Mouse (Mus musculus): Measurements from ENCODE around the gene Rnf123. TPM values are rescaled to one million over a fixed set of nuclear protein-coding genes. Genes with fewer than 3 reads are reported as not detected.
A peak's percentile ranks its signal among the peaks of the same experiment; 100 is the strongest.

The Rnf123 gene
- polyA plus RNA-seq, 1 experiment from 2014 or later, result 33.5 TPM

- no peak overlapping the region for H3K4me3 ChIP-seq (ENCODE audit: low read depth, low read length)
- no peaks in the 10 kb centered on the region for H3K27me3 ChIP-seq (ENCODE audit: control insufficient read depth, insufficient read depth, low read length)
- no peak overlapping the region for H3K4me2 ChIP-seq (replicated peaks; ENCODE audit: low read depth, low read length)
- whole genome bisulfite sequencing, result 89% methylated on average over 10 of the region's 10 CpGs
- H3K9me3 ChIP-seq (ENCODE audit: control insufficient read depth, low read depth, low read length), result no peaks in the 10 kb centered on the region
- H3K4me1 ChIP-seq (ENCODE audit: control insufficient read depth, insufficient read depth, low read length), result peaks cover 13% of the 10 kb centered on the region
- ATAC-seq (ENCODE audit: insufficient number of reproducible peaks, insufficient read depth, low FRiP score, low read depth), result no peak
- no peak overlapping the region for H3K27ac ChIP-seq (ENCODE audit: low read length)
- no peaks in the 10 kb centered on the region for H3K36me3 ChIP-seq (ENCODE audit: control insufficient read depth, insufficient read depth, low read length)
- H3K9ac ChIP-seq (replicated peaks; ENCODE audit: low read depth, low read length), result no peak overlapping the region
Measured at GRCm38 (mm10) chr9:108121170-108121969, 38.2 kb upstream of the Rnf123 start.

GRCm38 (mm10) chr9:108120671-108121070 is 37.5 kb upstream of the Rnf123 start:
- WGBS, result 86% methylated on average over 8 of the region's 8 CpGs
- Histone ChIP-seq H3K9ac (replicated peaks; ENCODE audit: low read depth, low read length) (no peak overlapping the region), H3K9me3 (ENCODE audit: control insufficient read depth, low read depth, low read length) (no peaks in the 10 kb centered on the region), H3K27me3 (ENCODE audit: control insufficient read depth, insufficient read depth, low read length) (no peaks in the 10 kb centered on the region), H3K36me3 (ENCODE audit: control insufficient read depth, insufficient read depth, low read length) (no peaks in the 10 kb centered on the region), H3K27ac (ENCODE audit: low read length) (no peak overlapping the region), H3K4me3 (ENCODE audit: low read depth, low read length) (no peak overlapping the region), H3K4me1 (ENCODE audit: control insufficient read depth, insufficient read depth, low read length) (peaks cover 13% of the 10 kb centered on the region), H3K4me2 (replicated peaks; ENCODE audit: low read depth, low read length) (no peak overlapping the region)
- ATAC-seq (ENCODE audit: insufficient number of reproducible peaks, insufficient read depth, low FRiP score, low read depth), result no peak

GRCm38 (mm10) chr9:108119891-108120411 is 36.8 kb upstream of the Rnf123 start:
- Histone ChIP-seq H3K9ac (replicated peaks; ENCODE audit: low read depth, low read length) (no peak overlapping the region), H3K9me3 (ENCODE audit: control insufficient read depth, low read depth, low read length) (no peaks in the 10 kb centered on the region), H3K27me3 (ENCODE audit: control insufficient read depth, insufficient read depth, low read length) (no peaks in the 10 kb centered on the region), H3K4me2 (replicated peaks; ENCODE audit: low read depth, low read length) (no peak overlapping the region; the same call in 1 of the 2 replicates), H3K4me1 (ENCODE audit: control insufficient read depth, insufficient read depth, low read length) (peaks cover 13% of the 10 kb centered on the region), H3K4me3 (ENCODE audit: low read depth, low read length) (no peak overlapping the region), H3K36me3 (ENCODE audit: control insufficient read depth, insufficient read depth, low read length) (no peaks in the 10 kb centered on the region), H3K27ac (ENCODE audit: low read length) (peak overlapping the region; percentile 52; the same call in 1 of the 2 replicates)
- WGBS, result 31% methylated on average over 9 of the region's 11 CpGs
- peak; percentile 90 for ATAC-seq (ENCODE audit: insufficient number of reproducible peaks, insufficient read depth, low FRiP score, low read depth)

GRCm38 (mm10) chr9:108117143-108117542 is 34.0 kb upstream of the Rnf123 start:
- no peak overlapping the region for H3K4me2 ChIP-seq (replicated peaks; ENCODE audit: low read depth, low read length)
- H3K4me1 ChIP-seq (ENCODE audit: control insufficient read depth, insufficient read depth, low read length), result peaks cover 13% of the 10 kb centered on the region
- H3K9ac ChIP-seq (replicated peaks; ENCODE audit: low read depth, low read length), result no peak overlapping the region
- H3K4me3 ChIP-seq (ENCODE audit: low read depth, low read length), result no peak overlapping the region
- ATAC-seq (ENCODE audit: insufficient number of reproducible peaks, insufficient read depth, low FRiP score, low read depth), result no peak
- H3K27me3 ChIP-seq (ENCODE audit: control insufficient read depth, insufficient read depth, low read length), result no peaks in the 10 kb centered on the region
- WGBS, result 53% methylated on average over 4 of the region's 4 CpGs
- H3K36me3 ChIP-seq (ENCODE audit: control insufficient read depth, insufficient read depth, low read length), result no peaks in the 10 kb centered on the region
- peaks cover 5% of the 10 kb centered on the region; the same call in 1 of the 2 replicates for H3K9me3 ChIP-seq (ENCODE audit: control insufficient read depth, low read depth, low read length)
- H3K27ac ChIP-seq (ENCODE audit: low read length), result no peak overlapping the region

GRCm38 (mm10) chr9:108115290-108116077 is 32.3 kb upstream of the Rnf123 start:
- H3K36me3 ChIP-seq (ENCODE audit: control insufficient read depth, insufficient read depth, low read length), result no peaks in the 10 kb centered on the region
- H3K27me3 ChIP-seq (ENCODE audit: control insufficient read depth, insufficient read depth, low read length), result no peaks in the 10 kb centered on the region
- H3K4me2 ChIP-seq (replicated peaks; ENCODE audit: low read depth, low read length), result no peak overlapping the region
- WGBS, result 57% methylated on average over 43 of the region's 43 CpGs
- peaks cover 20% of the 10 kb centered on the region for H3K4me1 ChIP-seq (ENCODE audit: control insufficient read depth, insufficient read depth, low read length)
- peaks cover 5% of the 10 kb centered on the region; the same call in 1 of the 2 replicates for H3K9me3 ChIP-seq (ENCODE audit: control insufficient read depth, low read depth, low read length)
- no peak overlapping the region for H3K9ac ChIP-seq (replicated peaks; ENCODE audit: low read depth, low read length)
- no peak for ATAC-seq (ENCODE audit: insufficient number of reproducible peaks, insufficient read depth, low FRiP score, low read depth)
- H3K4me3 ChIP-seq (ENCODE audit: low read depth, low read length), result no peak overlapping the region
- H3K27ac ChIP-seq (ENCODE audit: low read length), result no peak overlapping the region

GRCm38 (mm10) chr9:108112719-108113340 is 29.7 kb upstream of the Rnf123 start:
- no peak for ATAC-seq (ENCODE audit: insufficient number of reproducible peaks, insufficient read depth, low FRiP score, low read depth)
- 95% methylated on average over 18 of the region's 18 CpGs for WGBS
- Histone ChIP-seq H3K36me3 (ENCODE audit: control insufficient read depth, insufficient read depth, low read length) (no peaks in the 10 kb centered on the region), H3K27me3 (ENCODE audit: control insufficient read depth, insufficient read depth, low read length) (no peaks in the 10 kb centered on the region), H3K9me3 (ENCODE audit: control insufficient read depth, low read depth, low read length) (peaks cover 5% of the 10 kb centered on the region; the same call in 1 of the 2 replicates), H3K27ac (ENCODE audit: low read length) (no peak overlapping the region), H3K4me1 (ENCODE audit: control insufficient read depth, insufficient read depth, low read length) (peaks cover 12% of the 10 kb centered on the region), H3K4me3 (ENCODE audit: low read depth, low read length) (no peak overlapping the region), H3K9ac (replicated peaks; ENCODE audit: low read depth, low read length) (no peak overlapping the region), H3K4me2 (replicated peaks; ENCODE audit: low read depth, low read length) (no peak overlapping the region)

- Histone ChIP-seq H3K27me3 (ENCODE audit: control insufficient read depth, insufficient read depth, low read length) (no peaks in the 10 kb centered on the region), H3K4me2 (replicated peaks; ENCODE audit: low read depth, low read length) (peak overlapping the region; percentile 57), H3K4me3 (ENCODE audit: low read depth, low read length) (peak overlapping the region; percentile 24; the same call in 1 of the 2 replicates), H3K36me3 (ENCODE audit: control insufficient read depth, insufficient read depth, low read length) (no peaks in the 10 kb centered on the region), H3K9ac (replicated peaks; ENCODE audit: low read depth, low read length) (peak overlapping the region; percentile 23; the same call in 1 of the 2 replicates), H3K9me3 (ENCODE audit: control insufficient read depth, low read depth, low read length) (peaks cover 5% of the 10 kb centered on the region; the same call in 1 of the 2 replicates), H3K27ac (ENCODE audit: low read length) (no peak overlapping the region), H3K4me1 (ENCODE audit: control insufficient read depth, insufficient read depth, low read length) (peaks cover 12% of the 10 kb centered on the region)
- ATAC-seq (ENCODE audit: insufficient number of reproducible peaks, insufficient read depth, low FRiP score, low read depth), result no peak
- 72% methylated on average over 17 of the region's 17 CpGs for WGBS
Measured at GRCm38 (mm10) chr9:108111593-108112121, 28.5 kb upstream of the Rnf123 start.
